Mouse (Mus musculus) left cerebral cortex, adult 6 months (tissue): ENCODE measurements around the gene Slc9a8. TPM values are rescaled to one million over a fixed set of nuclear protein-coding genes. Genes with fewer than 3 reads are reported as not detected.

Experiments
- long read RNA-seq, 2 experiments: library from polyadenylated mRNA; unstranded; transcript quantifications; one replicate each; pipeline ENCODE4 v2.0.0; 2019 to 2020
- polyA plus RNA-seq: library from polyadenylated mRNA; unstranded; fragments of <200 nt; fragmentation: Nextera tagmentation; gene quantifications from 2 replicates; pipeline ENCODE4 v1.2.3, GENCODE M21; 2021

Slc9a8 gene
- 5.1 and 6.3 TPM in 2 replicates for polyA plus RNA-seq
- long read RNA-seq, experiment 1, full-length matches to known transcripts = 11 of 39 reads
- long read RNA-seq, experiment 1, partial matches to known transcripts = 5 of 39 reads
- long read RNA-seq, experiment 1, other reads (novel, unspliced or antisense) = 23 of 39 reads
- long read RNA-seq, experiment 2, full-length matches to known transcripts = 3 of 11 reads
- long read RNA-seq, experiment 2, partial matches to known transcripts = 2 of 11 reads
- long read RNA-seq, experiment 2, other reads (novel, unspliced or antisense) = 6 of 11 reads

GRCm38 (mm10) chr2:167421330-167422149 is at the start of gene Slc9a8:
TSS of gene Slc9a8 (plus strand) at chr2:167421712.

GRCm38 (mm10) chr2:167491757-167492708 is 70.5 kb downstream of the Slc9a8 start, which contains the start of gene Rnf114:
TSS of gene Rnf114 (plus strand) at chr2:167492645.

GRCm38 (mm10) chr2:167492713-167493636 is 71.5 kb downstream of the Slc9a8 start, which contains the start of gene Spata2:
TSS of gene Spata2 (minus strand) at chr2:167492887.

Other genes with a start within 250 kb of the Slc9a8 start
- 13.9 and 14.5 TPM in 2 replicates for gene Kcnb1, start 231.6 kb upstream of the Slc9a8 start, polyA plus RNA-seq
- gene Ptgis, start 181.1 kb upstream of the Slc9a8 start, polyA plus RNA-seq = 1.8 and 2.0 TPM in 2 replicates
- gene B4galt5, start 72.5 kb upstream of the Slc9a8 start, polyA plus RNA-seq = 3.4 and 5.5 TPM in 2 replicates
- 67.5 and 75.6 TPM in 2 replicates for gene Rnf114, start 70.9 kb downstream of the Slc9a8 start, polyA plus RNA-seq
- gene Spata2, start 71.2 kb downstream of the Slc9a8 start, polyA plus RNA-seq = 26.9 and 38.1 TPM in 2 replicates
- 0.20 and 0.33 TPM in 2 replicates for gene Snai1, start 116.5 kb downstream of the Slc9a8 start, polyA plus RNA-seq
- 372 and 426 TPM in 2 replicates for gene Ube2v1, start 210.4 kb downstream of the Slc9a8 start, polyA plus RNA-seq
- gene Gm20431, start 239.8 kb downstream of the Slc9a8 start, polyA plus RNA-seq = 3.7 TPM in 1 of 2 replicates, not detected in the other